Mouse (Mus musculus) C2C12 (cell line): ENCODE results near the gene Poc5. TPM values are rescaled to one million over a fixed set of nuclear protein-coding genes. Genes with fewer than 3 reads are reported as not detected.

ENCODE experiments used
- H3K27me3 ChIP-seq: one replicate; pipeline ENCODE4 v1.6.1; 2011; ENCODE audit not compliant: control insufficient read depth, insufficient read depth, insufficient read length
- H3K36me3 ChIP-seq: one replicate; pipeline ENCODE4 v1.6.1; 2011; ENCODE audit not compliant: control insufficient read depth, insufficient read depth
- H3K4me3 ChIP-seq: one replicate; pipeline ENCODE4 v1.5.1; 2011; ENCODE audit warnings: mild to moderate bottlenecking, control low read depth; ENCODE audit not compliant: poor library complexity, insufficient read depth, severe bottlenecking
- H3K79me2 ChIP-seq: one replicate; pipeline ENCODE4 v1.6.1; 2011; ENCODE audit not compliant: control insufficient read depth, insufficient read depth
- H3K79me3 ChIP-seq: one replicate; pipeline ENCODE4 v1.6.1; 2011; ENCODE audit warnings: low read depth, control low read depth
- H3ac ChIP-seq: one replicate; pipeline ENCODE3; 2011; ENCODE audit warnings: low read depth; ENCODE audit not compliant: control insufficient read depth, insufficient read length
- CEBPB ChIP-seq: IDR thresholded peaks from one replicate; pipeline ENCODE4 v1.6.1; 2011; ENCODE audit warnings: low read depth, mild to moderate bottlenecking, control low read depth, moderate library complexity
- CTCF ChIP-seq: IDR thresholded peaks from one replicate; pipeline ENCODE4 v1.5.1; 2011; ENCODE audit not compliant: control insufficient read depth, insufficient read depth, insufficient read length
- FOSL1 ChIP-seq: IDR thresholded peaks from one replicate; pipeline ENCODE4 v1.8.0; 2011; ENCODE audit warnings: mild to moderate bottlenecking, low read length; ENCODE audit not compliant: poor library complexity, insufficient read depth, severe bottlenecking
- MAX ChIP-seq: IDR thresholded peaks from one replicate; pipeline ENCODE4 v1.6.1; 2011; ENCODE audit warnings: mild to moderate bottlenecking, control low read depth
- MYOD1 ChIP-seq: IDR thresholded peaks from one replicate; pipeline ENCODE4 v1.6.1; 2011; ENCODE audit warnings: low read depth; ENCODE audit not compliant: control insufficient read depth, insufficient read length
- MYOG ChIP-seq: IDR thresholded peaks from one replicate; pipeline ENCODE4 v1.6.1; 2011; ENCODE audit not compliant: control insufficient read depth, insufficient read length; ENCODE audit errors: extremely low read depth
- USF1 ChIP-seq: IDR thresholded peaks from one replicate; pipeline ENCODE4 v1.6.1; 2011; ENCODE audit warnings: low read depth, mild to moderate bottlenecking, control low read depth, moderate library complexity
- microRNA-seq: library from miRNA; unstranded; fragments of <30 nt; microRNA quantifications from one replicate; pipeline ENCODE4, GENCODE M21; 2019; ENCODE audit warnings: borderline microRNAs expressed
- polyA plus RNA-seq: library from polyadenylated mRNA; unstranded; fragments of >200 nt; fragmentation: generic; extraction: Trizol; gene quantifications from one replicate; pipeline ENCODE4 v1.2.1, GENCODE M21; 2012; ENCODE audit warnings: missing spikeins

Poc5 gene
- polyA plus RNA-seq, 1 experiment: 7.3 TPM

GRCm38 (mm10) chr13:96457566-96457965 is 69.5 kb downstream of the Poc5 start:
- no peak overlapping the region for H3ac ChIP-seq
- no peak overlapping the region for H3K4me3 ChIP-seq
- TF ChIP-seq FOSL1 (no peak), MYOG (no peak), MYOD1 (no peak), MAX (no peak), USF1 (no peak), CTCF (no peak), CEBPB (no peak)
- no peaks in the 10 kb centered on the region for H3K79me2 ChIP-seq
- H3K36me3 ChIP-seq: no peaks in the 10 kb centered on the region
- H3K27me3 ChIP-seq: no peaks in the 10 kb centered on the region
- H3K79me3 ChIP-seq: no peaks in the 10 kb centered on the region

GRCm38 (mm10) chr13:96458018-96458417 is 69.9 kb downstream of the Poc5 start:
- H3K36me3 ChIP-seq: no peaks in the 10 kb centered on the region
- no peak overlapping the region for H3ac ChIP-seq
- H3K27me3 ChIP-seq: no peaks in the 10 kb centered on the region
- H3K79me2 ChIP-seq: no peaks in the 10 kb centered on the region
- no peak overlapping the region for H3K4me3 ChIP-seq
- no peaks in the 10 kb centered on the region for H3K79me3 ChIP-seq
- no peak for TF ChIP-seq MYOD1
- no peak for TF ChIP-seq CTCF
- no peak for TF ChIP-seq USF1
- no peak for TF ChIP-seq MYOG
- TF ChIP-seq FOSL1: no peak
- no peak for TF ChIP-seq MAX
- no peak for TF ChIP-seq CEBPB

GRCm38 (mm10) chr13:96458606-96459005 is 70.5 kb downstream of the Poc5 start:
- H3K79me3 ChIP-seq: no peaks in the 10 kb centered on the region
- H3K36me3 ChIP-seq: no peaks in the 10 kb centered on the region
- no peak overlapping the region for H3K4me3 ChIP-seq
- no peak for TF ChIP-seq MAX
- TF ChIP-seq MYOD1: no peak
- TF ChIP-seq MYOG: no peak
- no peak for TF ChIP-seq CTCF
- no peak for TF ChIP-seq USF1
- no peak for TF ChIP-seq FOSL1
- TF ChIP-seq CEBPB: no peak
- H3K27me3 ChIP-seq: no peaks in the 10 kb centered on the region
- no peak overlapping the region for H3ac ChIP-seq
- no peaks in the 10 kb centered on the region for H3K79me2 ChIP-seq

- Histone ChIP-seq H3K79me2 (no peaks in the 10 kb centered on the region), H3K27me3 (no peaks in the 10 kb centered on the region), H3K4me3 (no peak overlapping the region), H3ac (no peak overlapping the region), H3K36me3 (no peaks in the 10 kb centered on the region), H3K79me3 (no peaks in the 10 kb centered on the region)
- no peak for TF ChIP-seq MYOG
- no peak for TF ChIP-seq FOSL1
- TF ChIP-seq CEBPB: no peak
- no peak for TF ChIP-seq MAX
- TF ChIP-seq USF1: no peak
- no peak for TF ChIP-seq MYOD1
- no peak for TF ChIP-seq CTCF
Observed at GRCm38 (mm10) chr13:96462644-96463043, 74.5 kb downstream of the Poc5 start.

- Histone ChIP-seq H3K36me3 (no peaks in the 10 kb centered on the region), H3K79me2 (no peaks in the 10 kb centered on the region), H3K79me3 (no peaks in the 10 kb centered on the region), H3K4me3 (no peak overlapping the region), H3K27me3 (no peaks in the 10 kb centered on the region), H3ac (no peak overlapping the region)
- TF ChIP-seq CTCF: no peak
- no peak for TF ChIP-seq FOSL1
- no peak for TF ChIP-seq USF1
- TF ChIP-seq CEBPB: no peak
- TF ChIP-seq MYOD1: no peak
- TF ChIP-seq MYOG: no peak
- TF ChIP-seq MAX: no peak
Observed at GRCm38 (mm10) chr13:96465315-96465714, 77.2 kb downstream of the Poc5 start.

Small RNA genes lying within 50 kb of the gene (microRNA-seq; reads per million reads assigned to microRNA genes)
- not detected for gene Gm25213

Other genes starting within 250 kb of the Poc5 start
- gene Ankdd1b, start 82.9 kb downstream of the Poc5 start, polyA plus RNA-seq: not detected
- not detected for gene Gm17622, start 102.4 kb downstream of the Poc5 start, polyA plus RNA-seq
- 3.5 TPM for gene Polk, start 154.3 kb downstream of the Poc5 start, polyA plus RNA-seq
- 13.9 TPM for gene Col4a3bp, start 154.3 kb downstream of the Poc5 start, polyA plus RNA-seq